Mouse (Mus musculus) MEL (cell line): ENCODE results near the gene Mapk8ip3. TPM values are rescaled to one million over a fixed set of nuclear protein-coding genes. Genes with fewer than 3 reads are reported as not detected.

Source experiments
- DNase-seq: peaks from one replicate; pipeline ENCODE4 v3.0.0; 2011; ENCODE audit warnings: low read depth, low spot score
- H3K27ac ChIP-seq: 2 replicates; pipeline ENCODE4 v1.5.1; 2012; ENCODE audit warnings: low read depth, mild to moderate bottlenecking, control low read depth, low read length, moderate library complexity; ENCODE audit not compliant: control insufficient read depth
- H3K27me3 ChIP-seq, 2 experiments: fragments of 150-350 bp in 1 of 2; sonication (generic) in 1 of 2; 2 replicates each; pipeline ENCODE4 v1.6.1; 2012; ENCODE audit warnings: low read length in 2 of 2, mild to moderate bottlenecking in 2 of 2, improper control_type of control experiment in 1 of 2, moderate library complexity in 1 of 2; ENCODE audit not compliant: insufficient read depth in 2 of 2, control insufficient read depth in 1 of 2
- H3K36me3 ChIP-seq, 2 experiments: 2 replicates each; pipeline ENCODE4 v1.6.1; 2012 to 2014; ENCODE audit warnings: low read length in 2 of 2, improper control_type of control experiment in 1 of 2, inconsistent platforms in 1 of 2, mild to moderate bottlenecking in 1 of 2; ENCODE audit not compliant: insufficient read depth in 2 of 2, control insufficient read depth in 1 of 2
- H3K4me1 ChIP-seq, 2 experiments: fragments of 150-350 bp in 1 of 2; sonication (generic) in 1 of 2; 2 replicates each; pipeline ENCODE4 v1.6.1; 2012; ENCODE audit warnings: low read length in 2 of 2, improper control_type of control experiment in 1 of 2, mild to moderate bottlenecking in 1 of 2; ENCODE audit not compliant: insufficient read depth in 2 of 2, control insufficient read depth in 1 of 2
- H3K4me3 ChIP-seq, 2 experiments: fragments of 150-350 bp in 1 of 2; sonication (generic) in 1 of 2; 2 replicates each; pipeline ENCODE4 v1.5.1; 2012; ENCODE audit warnings: low read depth in 2 of 2, low read length in 2 of 2, mild to moderate bottlenecking in 2 of 2, moderate library complexity in 2 of 2, control low read depth in 1 of 2, improper control_type of control experiment in 1 of 2; ENCODE audit not compliant: control insufficient read depth in 1 of 2, insufficient read depth in 1 of 2
- H3K79me2 ChIP-seq: 2 replicates; pipeline ENCODE4 v1.6.1; 2012; ENCODE audit warnings: mild to moderate bottlenecking, low read length, moderate library complexity; ENCODE audit not compliant: control insufficient read depth, poor library complexity, insufficient read depth
- H3K9ac ChIP-seq: 2 replicates; pipeline ENCODE4 v1.6.1; 2012; ENCODE audit warnings: low read depth, mild to moderate bottlenecking, control low read depth, low read length, moderate library complexity; ENCODE audit not compliant: control insufficient read depth, poor library complexity, severe bottlenecking
- H3K9me3 ChIP-seq: fragments of 150-350 bp; sonication (generic); replicated peaks from 2 replicates; pipeline ENCODE4 v1.6.1; 2012; ENCODE audit warnings: mild to moderate bottlenecking, low read length, improper control_type of control experiment, moderate library complexity; ENCODE audit not compliant: insufficient read depth
- BHLHE40 ChIP-seq: IDR thresholded peaks from 2 replicates; pipeline ENCODE4 v1.6.1; 2012; ENCODE audit warnings: low read depth, mild to moderate bottlenecking, inconsistent platforms, low read length, improper control_type of control experiment, borderline replicate concordance
- CHD1 ChIP-seq: IDR thresholded peaks from 2 replicates; pipeline ENCODE4 v1.6.1; 2012; ENCODE audit warnings: low read depth, mild to moderate bottlenecking, inconsistent platforms, low read length, improper control_type of control experiment
- E2F4 ChIP-seq: IDR thresholded peaks from 2 replicates; pipeline ENCODE4 v1.6.1; 2011; ENCODE audit warnings: low read depth, low read length, improper control_type of control experiment, borderline replicate concordance
- EP300 ChIP-seq, 2 experiments: IDR thresholded peaks; 2 replicates each; pipeline ENCODE4 v1.6.1; 2011; ENCODE audit warnings: improper control_type of control experiment in 2 of 2, low read length in 2 of 2, low read depth in 1 of 2, mild to moderate bottlenecking in 1 of 2
- GABPA ChIP-seq: IDR thresholded peaks from 2 replicates; pipeline ENCODE4 v1.6.1; 2012; ENCODE audit warnings: low read depth, mild to moderate bottlenecking, inconsistent platforms, low read length, improper control_type of control experiment, moderate library complexity
- GATA1 ChIP-seq: IDR thresholded peaks from 2 replicates; pipeline ENCODE4 v1.6.1; 2011; ENCODE audit warnings: low read depth, low read length, improper control_type of control experiment
- HCFC1 ChIP-seq: IDR thresholded peaks from 2 replicates; pipeline ENCODE4 v1.6.1; 2012; ENCODE audit warnings: low read depth, mild to moderate bottlenecking, inconsistent platforms, low read length, improper control_type of control experiment, moderate library complexity
- JUND ChIP-seq: IDR thresholded peaks from 2 replicates; pipeline ENCODE4 v1.6.1; 2011; ENCODE audit warnings: low read depth, mild to moderate bottlenecking, improper control_type of control experiment, low read length
- KAT2A ChIP-seq: conservative IDR thresholded peaks from 2 replicates; pipeline ENCODE4 v1.6.1; 2012; ENCODE audit warnings: low read depth, low read length, improper control_type of control experiment, inconsistent platforms
- MAFK ChIP-seq: IDR thresholded peaks from 2 replicates; pipeline ENCODE4 v1.6.1; 2011; ENCODE audit warnings: low read depth, mild to moderate bottlenecking, low read length, improper control_type of control experiment, borderline replicate concordance
- MAX ChIP-seq: IDR thresholded peaks from 2 replicates; pipeline ENCODE4 v1.6.1; 2011; ENCODE audit warnings: low read length, improper control_type of control experiment
- MAZ ChIP-seq: IDR thresholded peaks from 2 replicates; pipeline ENCODE4 v1.6.1; 2012; ENCODE audit warnings: low read depth, mild to moderate bottlenecking, inconsistent platforms, low read length, improper control_type of control experiment
- MEF2A ChIP-seq: IDR thresholded peaks from 2 replicates; pipeline ENCODE4 v1.6.1; 2014; ENCODE audit warnings: low read depth, mild to moderate bottlenecking, inconsistent platforms, low read length, improper control_type of control experiment; ENCODE audit not compliant: poor library complexity, insufficient replicate concordance, severe bottlenecking; ENCODE audit errors: extremely low read depth
- MXI1 ChIP-seq: IDR thresholded peaks from 2 replicates; pipeline ENCODE4 v1.6.1; 2011; ENCODE audit warnings: mild to moderate bottlenecking, low read depth, low read length, improper control_type of control experiment
- MYB ChIP-seq: IDR thresholded peaks from 2 replicates; pipeline ENCODE4 v1.6.1; 2011; ENCODE audit warnings: mild to moderate bottlenecking, low read depth, low read length, improper control_type of control experiment
- MYC ChIP-seq: IDR thresholded peaks from 2 replicates; pipeline ENCODE4 v1.6.1; 2011; ENCODE audit warnings: low read depth, mild to moderate bottlenecking, low read length, improper control_type of control experiment, moderate library complexity
- NRF1 ChIP-seq: IDR thresholded peaks from 2 replicates; pipeline ENCODE4 v1.6.1; 2014; ENCODE audit warnings: low read depth, mild to moderate bottlenecking, inconsistent platforms, low read length, improper control_type of control experiment, moderate library complexity; ENCODE audit not compliant: poor library complexity, insufficient read depth, severe bottlenecking
- POLR2AphosphoS2 ChIP-seq: IDR thresholded peaks from 2 replicates; pipeline ENCODE4 v1.6.1; 2011; ENCODE audit warnings: low read length, improper control_type of control experiment
- POLR2AphosphoS5 ChIP-seq: IDR thresholded peaks from 2 replicates; pipeline ENCODE4 v1.6.1; 2012; ENCODE audit warnings: low read depth, borderline replicate concordance, mild to moderate bottlenecking, inconsistent platforms, low read length, moderate library complexity, mixed read lengths
- RAD21 ChIP-seq: IDR thresholded peaks from 2 replicates; pipeline ENCODE4 v1.6.1; 2011; ENCODE audit warnings: mild to moderate bottlenecking, low read depth, low read length, improper control_type of control experiment
- RCOR1 ChIP-seq: IDR thresholded peaks from 2 replicates; pipeline ENCODE4 v1.6.1; 2012; ENCODE audit warnings: low read depth, mild to moderate bottlenecking, inconsistent platforms, low read length, improper control_type of control experiment
- SMC3 ChIP-seq: IDR thresholded peaks from 2 replicates; pipeline ENCODE4 v1.6.1; 2011; ENCODE audit warnings: low read depth, low read length, improper control_type of control experiment
- TBP ChIP-seq: IDR thresholded peaks from 2 replicates; pipeline ENCODE4 v1.8.0; 2011; ENCODE audit warnings: low read depth, low read length, improper control_type of control experiment
- UBTF ChIP-seq: IDR thresholded peaks from 2 replicates; pipeline ENCODE4 v1.6.1; 2012; ENCODE audit warnings: low read depth, mild to moderate bottlenecking, inconsistent platforms, low read length, improper control_type of control experiment, moderate library complexity, borderline replicate concordance; ENCODE audit not compliant: insufficient read depth
- USF1 ChIP-seq: IDR thresholded peaks from 2 replicates; pipeline ENCODE4 v1.6.1; 2014; ENCODE audit warnings: low read depth, mild to moderate bottlenecking, inconsistent platforms, low read length, improper control_type of control experiment, moderate library complexity
- ZKSCAN1 ChIP-seq: IDR thresholded peaks from 2 replicates; pipeline ENCODE4 v1.6.1; 2012; ENCODE audit warnings: low read depth, mild to moderate bottlenecking, inconsistent platforms, low read length, improper control_type of control experiment, moderate library complexity
- ZMIZ1 ChIP-seq: IDR thresholded peaks from 2 replicates; pipeline ENCODE4 v1.6.1; 2012; ENCODE audit warnings: low read depth, mild to moderate bottlenecking, inconsistent platforms, low read length, improper control_type of control experiment, moderate library complexity
- polyA plus RNA-seq, 2 experiments: library from polyadenylated mRNA; stranded (reverse) in 1 of 2; unstranded in 1 of 2; fragments of >175 nt in 1 of 2; fragments of >200 nt in 1 of 2; gene quantifications; 2 replicates each; pipeline versions ENCODE4 v1.2.1 to v1.2.4; 2012; ENCODE audit warnings: low replicate concordance in 2 of 2, low read depth in 1 of 2; ENCODE audit not compliant: insufficient read length in 2 of 2, insufficient read depth in 1 of 2, missing spikeins in 1 of 2
- total RNA-seq: library from RNA; depleted of rRNA; stranded (reverse); fragments of 300-350 nt; gene quantifications from 2 replicates; pipeline ENCODE4 v1.2.3, GENCODE M21; 2012

Mapk8ip3 gene
- total and polyA plus RNA-seq, 3 experiments: 22.8 to 44.5 TPM; not detected in 1

DNA sequence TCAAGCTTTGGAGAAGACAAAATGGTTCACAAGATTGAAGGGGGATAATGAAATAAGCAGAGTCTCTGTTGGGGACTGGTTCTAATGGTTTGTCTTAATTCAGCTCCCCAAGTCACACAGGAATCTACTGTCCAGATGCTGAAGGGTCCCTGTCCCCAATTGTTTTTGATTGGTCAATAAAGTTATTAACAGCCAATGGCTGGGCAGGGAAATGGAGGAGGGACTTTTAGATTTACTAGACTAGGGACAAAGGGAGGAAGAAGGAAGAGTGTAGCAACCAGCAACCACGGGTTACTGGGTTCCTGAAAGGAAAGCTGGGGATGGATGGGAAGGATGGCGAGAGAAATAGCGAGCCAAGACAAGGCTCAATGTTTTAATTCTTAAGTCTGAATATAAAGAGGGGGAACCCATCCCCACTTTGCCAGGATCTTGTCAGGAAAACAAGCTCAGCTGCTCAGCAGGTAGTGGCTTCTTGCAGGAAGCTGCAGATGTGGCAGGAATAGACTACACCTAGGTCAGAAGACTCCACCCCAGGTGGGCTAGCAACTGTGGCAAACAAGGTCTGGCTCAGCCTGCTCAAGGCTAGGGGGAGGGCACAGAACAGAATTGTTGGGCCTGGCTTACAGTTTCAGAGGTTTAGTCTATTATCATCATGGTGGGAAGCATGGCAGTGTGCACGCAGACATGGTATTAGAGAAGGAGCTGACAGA lies 62.9 kb downstream of the Mapk8ip3 start:
- H3K27ac ChIP-seq: no peak overlapping the region
- TF ChIP-seq MEF2A (no peak), MYC (no peak), E2F4 (no peak), TBP (no peak), JUND (no peak), POLR2AphosphoS5 (no peak), POLR2AphosphoS2 (no peak), NRF1 (no peak), ZKSCAN1 (no peak)
- no peaks in the 10 kb centered on the region for H3K36me3 ChIP-seq
- H3K4me3 ChIP-seq: no peak overlapping the region
- no peaks in the 10 kb centered on the region for H3K9me3 ChIP-seq
- H3K4me1 ChIP-seq: no peaks in the 10 kb centered on the region
- no peak for DNase-seq
- peaks cover 1 to 2% of the 10 kb centered on the region in 2 experiments; a peak in 3 of 4 replicates for H3K27me3 ChIP-seq
- H3K79me2 ChIP-seq: no peaks in the 10 kb centered on the region
- H3K9ac ChIP-seq: no peak overlapping the region

DNA sequence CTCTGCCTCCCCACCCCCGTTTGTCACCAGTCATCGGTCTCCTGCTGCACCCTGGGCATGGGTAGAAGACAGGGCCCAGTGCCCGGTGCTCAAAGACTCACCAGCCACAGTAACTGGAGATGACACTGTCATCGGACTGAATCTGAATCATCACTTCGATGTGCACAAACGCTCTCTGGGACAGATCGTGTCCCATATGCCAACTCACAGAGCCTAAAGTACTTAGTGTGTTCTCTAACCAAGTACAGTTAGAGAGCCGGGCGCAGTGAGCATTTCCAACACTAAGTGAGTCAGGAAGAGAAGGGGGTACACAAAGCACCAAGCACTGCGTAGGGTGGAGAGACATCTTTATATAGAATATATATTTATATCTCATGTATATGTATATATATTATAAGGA lies 68.9 kb downstream of the Mapk8ip3 start:
- TF ChIP-seq HCFC1 (no peak), ZMIZ1 (no peak), BHLHE40 (no peak), RCOR1 (no peak), MAFK (no peak), CHD1 (no peak), GABPA (no peak), MAX (no peak), KAT2A (no peak), MYB (no peak), MAZ (no peak), SMC3 (no peak), POLR2AphosphoS5 (no peak), UBTF (no peak), RAD21 (no peak), MXI1 (no peak), EP300 (IDR thresholded peaks at IDR 0.05; ENCODE audit: low read depth in 1 of 2, low read length in 2 of 2) (no peak), POLR2AphosphoS2 (no peak), GATA1 (no peak), USF1 (no peak)
- Histone ChIP-seq H3K9me3 (no peaks in the 10 kb centered on the region), H3K4me1 (no peaks in the 10 kb centered on the region)

More for the DNA sequence above, 68.9 kb downstream of the Mapk8ip3 start:
- Histone ChIP-seq H3K4me3 (no peak overlapping the region), H3K9ac (no peak overlapping the region), H3K79me2 (no peaks in the 10 kb centered on the region), H3K36me3 (no peaks in the 10 kb centered on the region), H3K27ac (no peak overlapping the region), H3K27me3 (peaks cover 0 to 1% of the 10 kb centered on the region in 2 experiments; a peak in 1 of 4 replicates)
- DNase-seq: no peak
